Mouse (Mus musculus) neural tube, embryonic 12.5 days (tissue): ENCODE measurements around the gene Ciz1. TPM values are rescaled to one million over a fixed set of nuclear protein-coding genes. Genes with fewer than 3 reads are reported as not detected.

Experiments
- ATAC-seq: fragments of 200-750 bp; cut with Nextera tagmentation; 2 replicates; pipeline ENCODE4 v1.8.0; 2017; ENCODE audit warnings: low read depth, mild to moderate bottlenecking, moderate TSS enrichment, moderate library complexity; ENCODE audit not compliant: low FRiP score
- H3K27ac ChIP-seq: fragments of 300-500 bp; sonication (generic); 2 replicates; pipeline ENCODE4 v1.5.1; 2016
- H3K27me3 ChIP-seq: fragments of 300-500 bp; sonication (generic); replicated peaks from 2 replicates; pipeline ENCODE4 v1.6.1; 2016; ENCODE audit warnings: mild to moderate bottlenecking
- H3K36me3 ChIP-seq: fragments of 300-500 bp; sonication (generic); 2 replicates; pipeline ENCODE4 v1.6.1; 2016; ENCODE audit warnings: mild to moderate bottlenecking
- H3K4me1 ChIP-seq: fragments of 300-500 bp; sonication (generic); 2 replicates; pipeline ENCODE4 v1.6.1; 2016
- H3K4me2 ChIP-seq: fragments of 300-500 bp; sonication (generic); replicated peaks from 2 replicates; pipeline ENCODE4 v1.6.1; 2016; ENCODE audit warnings: mild to moderate bottlenecking
- H3K4me3 ChIP-seq: fragments of 300-500 bp; sonication (generic); 2 replicates; pipeline ENCODE4 v1.5.1; 2016
- H3K9ac ChIP-seq: fragments of 300-500 bp; sonication (generic); 2 replicates; pipeline ENCODE4 v1.6.1; 2016; ENCODE audit warnings: mild to moderate bottlenecking
- H3K9me3 ChIP-seq: fragments of 300-500 bp; sonication (generic); 2 replicates; pipeline ENCODE4 v1.6.1; 2016; ENCODE audit warnings: mild to moderate bottlenecking
- WGBS: fragments of 180-500 bp; shearing (Covaris S2); methylation state at CpG from one replicate; pipeline ENCODE4 v1.1.7; 2016; 5-methylcytosine and 5-hydroxymethylcytosine counted together
- polyA plus RNA-seq: library from polyadenylated mRNA; unstranded; fragments of >200 nt; fragmentation: Nextera tagmentation; extraction: Ambion mirVana; gene quantifications from 2 replicates; pipeline ENCODE4 v1.2.1, GENCODE M21; 2016

Gene Ciz1
- polyA plus RNA-seq, 1 experiment from 2014 or later: 57.6 TPM

DNA sequence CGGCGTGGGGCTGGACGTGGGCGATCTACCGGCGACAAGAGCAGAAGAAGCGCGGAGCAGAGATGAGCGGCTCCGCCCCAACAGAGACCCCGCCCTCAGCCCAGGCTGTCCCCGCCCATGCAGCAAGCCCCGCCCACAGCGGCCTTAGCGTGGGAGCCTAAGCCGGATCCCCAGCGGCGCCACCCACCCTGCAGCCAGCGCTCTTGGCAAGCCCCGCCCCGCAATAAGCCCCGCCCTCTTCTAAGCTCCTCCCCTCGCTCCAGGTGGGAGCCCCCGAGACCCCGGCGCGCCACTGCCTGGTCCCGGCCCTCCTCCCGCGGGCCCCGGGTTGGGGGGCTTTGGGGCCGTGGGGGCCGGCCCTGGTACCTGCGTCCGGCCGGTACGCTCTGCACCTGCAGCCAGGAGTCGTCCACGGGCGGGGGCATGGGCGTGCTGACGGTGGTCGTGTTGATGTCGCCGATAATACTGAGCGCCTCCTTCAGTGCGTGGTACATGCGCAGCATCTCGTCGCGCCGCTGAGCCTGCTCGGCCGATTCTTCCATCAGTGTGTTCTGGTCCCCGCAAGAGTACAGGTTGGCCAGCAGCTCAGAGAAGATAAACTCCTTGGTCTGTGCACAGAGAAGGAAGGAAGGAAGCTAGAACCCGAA lies 39.7 kb upstream of the Ciz1 start:
- H3K9ac ChIP-seq: peak overlapping the region; percentile 72
- peaks cover 18% of the 10 kb centered on the region; the same call in 1 of the 2 replicates for H3K27me3 ChIP-seq
- H3K9me3 ChIP-seq: no peaks in the 10 kb centered on the region
- peak overlapping the region; percentile 52 for H3K4me3 ChIP-seq
- ATAC-seq: peak; percentile 75
- peak overlapping the region; percentile 100 for H3K4me2 ChIP-seq
- peaks cover 22% of the 10 kb centered on the region for H3K4me1 ChIP-seq
- H3K27ac ChIP-seq: no peak overlapping the region
- peaks cover 29% of the 10 kb centered on the region for H3K36me3 ChIP-seq
- 1% methylated on average over 56 of the region's 56 CpGs for WGBS

DNA sequence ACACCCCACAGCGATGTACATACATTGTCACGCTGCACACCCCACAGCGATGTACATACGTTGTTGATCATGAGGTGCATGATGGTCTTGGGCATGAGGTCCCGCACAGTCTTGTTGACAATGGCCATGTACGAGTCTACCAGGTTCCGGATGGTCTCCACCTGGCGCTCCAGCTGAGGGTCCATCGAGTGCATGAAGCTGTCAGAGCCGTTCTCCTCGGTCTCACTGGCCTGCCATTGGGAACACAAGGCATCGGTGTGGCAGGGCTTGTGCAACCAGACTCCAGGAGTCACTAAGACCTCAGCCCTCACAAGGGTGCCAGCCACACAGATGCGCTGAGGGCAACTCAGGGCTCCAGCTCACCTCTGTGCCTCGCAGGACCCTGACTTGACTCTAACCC lies 37.3 kb upstream of the Ciz1 start:
- ATAC-seq: no peak
- Histone ChIP-seq H3K9me3 (no peaks in the 10 kb centered on the region), H3K4me1 (peaks cover 35% of the 10 kb centered on the region), H3K4me3 (no peak overlapping the region), H3K27me3 (peaks cover 27% of the 10 kb centered on the region), H3K9ac (no peak overlapping the region), H3K36me3 (peaks cover 13% of the 10 kb centered on the region), H3K27ac (no peak overlapping the region), H3K4me2 (no peak overlapping the region)
- 95% methylated on average over 14 of the region's 14 CpGs for WGBS

DNA sequence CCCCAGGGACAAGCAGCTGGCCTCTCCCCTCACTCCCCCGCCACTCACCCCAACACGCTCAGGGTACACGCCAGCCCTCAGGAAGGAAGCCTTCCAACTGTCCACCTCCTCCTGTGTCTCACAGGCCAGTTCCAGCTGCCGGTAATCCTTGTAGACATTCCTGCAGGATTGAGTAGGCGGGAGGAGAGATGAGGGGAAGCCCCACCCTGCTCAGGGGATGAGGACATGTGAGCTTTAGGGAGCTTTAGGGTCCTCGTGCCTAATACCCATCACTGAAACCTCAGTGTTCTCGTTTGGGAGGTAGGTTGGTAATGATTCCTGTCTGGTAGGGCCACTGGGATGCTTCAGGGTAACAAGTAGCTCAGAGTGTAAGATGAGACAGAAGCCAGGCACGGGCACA lies 36.4 kb upstream of the Ciz1 start:
- Histone ChIP-seq H3K27me3 (peaks cover 27% of the 10 kb centered on the region), H3K4me2 (no peak overlapping the region), H3K36me3 (peaks cover 8% of the 10 kb centered on the region), H3K4me3 (no peak overlapping the region), H3K4me1 (peaks cover 35% of the 10 kb centered on the region), H3K27ac (no peak overlapping the region), H3K9ac (no peak overlapping the region), H3K9me3 (no peaks in the 10 kb centered on the region)
- WGBS: 28% methylated on average over 8 of the region's 8 CpGs
- ATAC-seq: no peak

DNA sequence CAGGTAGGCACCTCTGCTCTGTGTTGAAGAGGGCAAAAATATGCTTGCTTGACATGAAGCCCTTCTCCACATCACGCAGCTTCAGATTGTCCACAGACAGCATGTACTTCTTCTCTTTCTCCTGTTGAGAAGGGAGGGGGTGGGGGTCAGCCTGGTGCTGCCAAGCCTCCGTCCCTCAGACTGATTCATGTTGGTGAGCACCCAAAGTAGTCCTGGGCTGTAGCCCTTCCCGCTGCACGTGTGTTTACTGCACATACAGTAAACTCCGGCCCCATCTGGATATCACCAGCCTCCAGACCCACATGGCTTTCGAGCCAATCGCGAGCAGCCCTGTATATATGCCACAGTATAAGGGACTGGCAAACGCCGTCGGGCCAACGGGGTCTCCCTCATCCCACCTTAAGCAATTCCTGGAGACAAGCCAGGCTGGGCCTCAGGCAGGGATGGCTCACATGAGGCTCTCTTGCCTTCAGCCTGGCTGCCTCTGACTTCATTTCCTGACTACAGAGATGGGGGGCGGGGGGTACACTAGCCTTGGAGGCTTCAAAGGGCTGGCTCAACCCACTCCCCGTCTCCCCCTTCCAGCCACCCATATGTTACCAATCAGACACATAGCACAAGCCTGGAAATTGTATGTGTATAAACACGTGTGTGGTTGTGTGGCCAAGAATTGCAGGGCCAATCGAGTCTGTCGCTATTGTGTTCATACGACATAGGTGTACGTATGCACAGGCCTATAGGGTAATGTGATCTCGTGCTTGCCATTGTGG lies 35.1 kb upstream of the Ciz1 start:
- no peak overlapping the region for H3K9ac ChIP-seq
- peaks cover 8% of the 10 kb centered on the region for H3K36me3 ChIP-seq
- no peak overlapping the region for H3K4me3 ChIP-seq
- H3K27me3 ChIP-seq: peaks cover 24% of the 10 kb centered on the region
- no peaks in the 10 kb centered on the region for H3K9me3 ChIP-seq
- H3K27ac ChIP-seq: no peak overlapping the region; the same call in 1 of the 2 replicates
- no peak for ATAC-seq
- 81% methylated on average over 20 of the region's 20 CpGs for WGBS
- peaks cover 23% of the 10 kb centered on the region for H3K4me1 ChIP-seq
- no peak overlapping the region; the same call in 1 of the 2 replicates for H3K4me2 ChIP-seq

DNA sequence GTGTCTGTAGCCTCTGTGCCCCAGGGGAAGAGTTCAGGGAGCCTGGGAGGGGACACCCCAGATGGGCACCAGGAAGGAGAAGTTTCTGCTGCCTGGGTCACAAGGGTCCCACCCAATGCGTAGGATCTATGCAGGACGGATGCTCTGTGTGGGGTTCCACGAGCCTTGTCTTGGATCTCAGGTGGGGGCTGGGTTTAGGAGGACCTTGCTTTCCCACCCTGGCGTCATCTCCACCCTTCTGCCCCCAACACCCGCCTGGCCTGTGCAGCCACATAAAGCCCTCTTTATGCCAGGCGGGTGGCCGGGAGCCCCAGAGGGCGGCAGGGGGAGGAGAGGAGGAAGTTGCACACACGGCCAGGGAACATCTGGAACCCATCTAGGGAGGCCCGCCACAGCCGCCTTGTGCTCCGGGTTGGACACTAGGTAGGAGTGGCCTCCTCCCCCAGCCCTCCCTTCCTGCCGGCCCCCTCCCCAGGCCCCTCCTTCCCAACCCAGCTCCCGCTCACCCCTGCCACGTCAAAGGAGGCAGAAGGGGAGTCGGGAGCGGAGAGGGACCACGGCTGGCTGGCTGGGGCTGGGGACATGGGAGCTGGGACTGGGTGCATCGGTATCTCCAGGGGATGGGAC lies 34.2 kb upstream of the Ciz1 start:
- H3K36me3 ChIP-seq: peaks cover 5% of the 10 kb centered on the region
- H3K4me2 ChIP-seq: peak overlapping the region; percentile 52
- peak; percentile 50 for ATAC-seq
- H3K27ac ChIP-seq: 0 out of 2 replicates have a peak overlapping the region, but pooled peaks have one; percentile 15
- 5% methylated on average over 19 of the region's 19 CpGs for WGBS
- H3K27me3 ChIP-seq: peaks cover 24% of the 10 kb centered on the region
- peaks cover 20% of the 10 kb centered on the region for H3K4me1 ChIP-seq
- H3K9me3 ChIP-seq: no peaks in the 10 kb centered on the region
- H3K4me3 ChIP-seq: peak overlapping the region; percentile 23
- H3K9ac ChIP-seq: peak overlapping the region; percentile 52

DNA sequence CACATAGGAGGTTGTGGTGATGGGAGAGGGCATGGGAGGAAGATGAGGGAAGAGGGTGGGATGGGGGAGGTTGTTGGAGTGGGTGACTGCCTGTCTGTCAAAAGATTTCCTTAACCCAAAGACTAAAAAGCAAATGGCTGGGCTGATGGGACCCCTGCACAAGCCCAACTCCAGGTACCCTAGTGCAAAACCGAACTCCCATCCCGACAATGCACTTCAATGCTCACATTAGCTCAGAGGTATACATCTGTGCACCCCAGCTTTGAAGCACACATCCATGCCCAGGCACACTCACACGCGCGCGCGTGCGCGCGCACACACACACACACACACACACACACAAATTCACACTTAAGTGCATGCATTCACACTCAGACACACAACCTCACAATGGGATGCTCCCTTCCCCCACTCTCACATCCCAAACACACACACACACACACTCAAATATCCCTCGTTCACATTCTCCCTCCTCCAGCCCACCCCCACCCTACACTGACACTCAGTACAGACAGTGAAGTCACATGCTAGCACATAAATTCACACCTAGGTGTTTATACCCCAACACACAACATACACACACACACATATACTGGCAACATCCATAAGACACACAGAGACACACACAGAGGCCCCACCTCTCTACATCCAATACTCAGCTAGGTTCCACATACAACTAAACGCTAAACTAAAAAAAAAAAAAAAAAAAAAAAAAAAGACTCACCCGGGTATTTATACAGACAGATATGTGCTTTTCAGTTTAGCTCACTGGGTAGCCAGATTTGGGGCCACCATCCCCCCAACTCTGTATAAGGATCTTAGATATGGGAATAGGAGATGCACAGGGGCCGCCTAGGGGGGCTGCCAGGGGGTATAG lies 33.2 kb upstream of the Ciz1 start:
- H3K9me3 ChIP-seq: no peaks in the 10 kb centered on the region
- H3K36me3 ChIP-seq: peaks cover 5% of the 10 kb centered on the region
- H3K4me3 ChIP-seq: peak overlapping the region; percentile 23
- 71% methylated on average over 14 of the region's 14 CpGs for WGBS
- no peak for ATAC-seq
- H3K27ac ChIP-seq: 0 out of 2 replicates have a peak overlapping the region, but pooled peaks have one; percentile 15
- H3K4me1 ChIP-seq: peaks cover 26% of the 10 kb centered on the region
- peak overlapping the region; percentile 52 for H3K9ac ChIP-seq
- peak overlapping the region; percentile 52 for H3K4me2 ChIP-seq
- peaks cover 24% of the 10 kb centered on the region for H3K27me3 ChIP-seq

DNA sequence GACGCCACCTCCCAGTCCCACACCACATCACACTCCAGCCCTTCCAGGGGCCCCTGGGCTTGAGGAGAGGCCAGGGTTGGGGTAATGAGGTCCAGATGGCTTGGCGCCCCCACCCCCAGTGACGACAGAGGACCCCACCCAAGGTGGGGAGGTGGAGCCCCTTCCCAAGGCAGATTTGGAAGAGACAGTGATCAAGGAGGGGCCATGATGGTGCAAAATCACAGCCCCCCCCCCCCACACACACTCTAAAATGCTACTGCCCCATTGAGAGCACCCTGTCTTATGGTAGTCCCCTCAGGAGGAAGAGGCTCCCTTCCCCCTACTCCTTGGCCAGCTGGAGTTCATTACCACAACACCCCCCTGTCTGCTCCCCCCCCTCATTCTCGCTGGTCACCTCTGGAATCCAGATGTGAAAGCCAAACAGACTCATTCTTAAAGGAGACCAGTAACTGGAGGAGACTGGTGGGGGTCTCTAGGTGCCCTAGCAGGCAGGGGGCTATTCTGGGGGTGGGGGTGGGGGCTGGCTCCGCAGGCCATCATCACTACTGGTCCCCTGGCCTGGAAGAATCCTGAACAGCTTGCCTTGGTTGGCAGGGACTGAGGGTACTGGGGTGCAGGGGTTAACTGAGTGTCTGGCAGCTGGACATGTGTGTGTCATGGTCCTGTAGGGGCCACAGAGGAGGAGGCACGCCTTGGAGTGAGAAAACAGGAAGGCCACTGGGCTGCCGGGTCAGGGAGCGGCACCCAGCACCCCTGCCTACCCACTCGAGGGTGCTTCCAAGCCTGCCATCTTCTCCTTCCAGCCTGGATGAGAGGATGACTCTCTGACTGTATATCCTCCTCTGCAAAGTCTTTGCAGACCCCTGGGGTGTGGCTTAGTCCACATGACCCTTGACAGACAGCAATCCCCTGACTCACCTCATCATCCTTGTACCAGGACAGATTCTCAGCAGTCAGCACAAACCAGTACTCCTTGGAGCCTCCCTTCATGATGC lies 32.2 kb upstream of the Ciz1 start:
- H3K9ac ChIP-seq: no peak overlapping the region
- 56% methylated on average over 9 of the region's 9 CpGs for WGBS
- no peak overlapping the region for H3K4me3 ChIP-seq
- no peak for ATAC-seq
- H3K27me3 ChIP-seq: peaks cover 24% of the 10 kb centered on the region
- H3K4me1 ChIP-seq: peaks cover 26% of the 10 kb centered on the region
- H3K9me3 ChIP-seq: no peaks in the 10 kb centered on the region
- no peak overlapping the region for H3K27ac ChIP-seq
- peaks cover 2% of the 10 kb centered on the region for H3K36me3 ChIP-seq
- H3K4me2 ChIP-seq: peak overlapping the region; percentile 31; the same call in 1 of the 2 replicates

DNA sequence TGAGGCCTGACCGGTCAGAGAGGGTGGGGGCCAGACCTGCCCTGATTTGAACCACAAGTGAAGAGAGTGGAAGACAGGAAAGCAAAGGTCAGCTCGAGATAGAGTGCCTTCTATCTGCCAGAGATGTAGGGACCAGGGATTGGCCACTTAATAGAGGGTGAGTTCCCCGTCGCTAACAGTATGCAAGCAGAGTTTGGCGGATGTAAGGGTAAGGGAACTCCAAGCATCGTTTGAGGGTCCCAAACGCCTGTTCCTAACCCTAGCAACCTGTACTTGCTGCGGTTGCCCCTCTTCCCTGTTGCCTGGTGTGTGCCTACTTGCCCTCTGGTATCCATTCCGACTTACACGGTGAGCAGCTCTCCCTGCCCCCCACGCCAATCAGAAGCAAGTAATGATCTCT lies 31.4 kb upstream of the Ciz1 start:
- H3K27ac ChIP-seq: no peak overlapping the region
- 71% methylated on average over 11 of the region's 11 CpGs for WGBS
- ATAC-seq: no peak

DNA sequence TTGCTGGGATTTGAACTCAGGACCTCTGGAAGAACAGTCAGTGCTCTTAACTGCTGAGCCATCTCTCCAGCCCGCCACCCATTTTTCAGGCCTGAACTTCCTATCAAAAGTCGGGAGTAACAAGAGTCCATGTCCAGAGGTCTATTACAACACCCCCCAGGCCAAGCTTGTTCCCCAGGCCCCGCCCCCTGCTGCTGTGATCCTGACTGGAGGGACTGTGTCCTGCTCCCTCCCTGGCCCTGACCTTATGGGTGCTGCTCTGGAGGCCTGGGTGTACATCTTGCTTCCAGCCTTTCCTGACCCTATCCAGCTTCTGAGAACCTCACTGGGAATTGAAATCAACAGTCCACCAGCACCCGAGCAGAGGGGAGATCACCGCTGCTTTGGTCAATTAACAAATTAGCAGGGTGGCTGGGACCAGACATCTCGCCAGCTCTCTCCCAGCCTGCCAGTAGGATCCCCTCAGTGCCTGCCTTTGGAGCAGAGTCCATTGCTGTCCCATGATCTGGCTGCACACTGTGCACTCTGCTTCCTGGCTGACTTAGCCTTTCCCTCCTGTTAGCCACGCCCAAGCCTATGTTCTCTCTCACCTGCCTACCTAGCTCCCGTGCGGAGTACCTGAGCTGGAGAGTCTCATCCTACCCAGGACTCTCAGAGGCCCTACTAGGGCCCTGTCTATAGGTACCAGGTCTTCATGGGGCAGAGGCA lies 30.4 kb upstream of the Ciz1 start:
- Histone ChIP-seq H3K36me3 (no peaks in the 10 kb centered on the region), H3K27ac (no peak overlapping the region), H3K4me2 (no peak overlapping the region), H3K9ac (no peak overlapping the region), H3K27me3 (peaks cover 15% of the 10 kb centered on the region), H3K9me3 (no peaks in the 10 kb centered on the region), H3K4me1 (peaks cover 21% of the 10 kb centered on the region), H3K4me3 (no peak overlapping the region)
- 77% methylated on average over 9 of the region's 9 CpGs for WGBS
- no peak for ATAC-seq

More for the DNA sequence above, 31.4 kb upstream of the Ciz1 start:
- H3K9ac ChIP-seq: no peak overlapping the region
- peaks cover 23% of the 10 kb centered on the region for H3K27me3 ChIP-seq
- no peak overlapping the region for H3K4me3 ChIP-seq
- H3K4me1 ChIP-seq: peaks cover 22% of the 10 kb centered on the region
- no peaks in the 10 kb centered on the region; the same call in 1 of the 2 replicates for H3K36me3 ChIP-seq
- H3K9me3 ChIP-seq: no peaks in the 10 kb centered on the region
- H3K4me2 ChIP-seq: no peak overlapping the region
